Mouse (Mus musculus): ENCODE data around the gene Olfr1487.
"Not testable (repeated sequence)": the region's sequence is repeated elsewhere in the genome, so short reads cannot be mapped to it uniquely, and the experiment has no call there.

Olfr1487 gene

DNA sequence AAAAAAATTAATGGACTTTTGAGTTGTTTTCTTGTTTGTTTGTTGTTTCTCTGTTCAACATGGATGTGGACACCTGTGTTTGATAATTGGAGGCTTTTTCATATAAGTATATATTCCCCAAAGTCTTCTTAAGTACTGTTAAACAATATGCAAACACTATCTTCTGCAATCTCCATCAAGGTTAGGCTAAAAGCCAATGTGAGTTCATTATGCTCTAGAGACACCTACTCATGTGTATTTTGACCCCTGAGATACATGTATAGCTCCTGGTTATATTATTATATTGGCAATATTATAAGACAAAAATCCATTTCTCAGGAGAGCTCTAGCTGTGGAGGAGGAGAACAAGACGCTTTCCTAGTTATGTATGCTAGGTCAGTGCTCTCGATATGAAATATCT is at the start of gene Olfr1487:
TSS of gene Olfr1487 (plus strand) at position 301 of the 400 bp plus-strand sequence.
- DNase-seq = not testable (repeated sequence)

DNA sequence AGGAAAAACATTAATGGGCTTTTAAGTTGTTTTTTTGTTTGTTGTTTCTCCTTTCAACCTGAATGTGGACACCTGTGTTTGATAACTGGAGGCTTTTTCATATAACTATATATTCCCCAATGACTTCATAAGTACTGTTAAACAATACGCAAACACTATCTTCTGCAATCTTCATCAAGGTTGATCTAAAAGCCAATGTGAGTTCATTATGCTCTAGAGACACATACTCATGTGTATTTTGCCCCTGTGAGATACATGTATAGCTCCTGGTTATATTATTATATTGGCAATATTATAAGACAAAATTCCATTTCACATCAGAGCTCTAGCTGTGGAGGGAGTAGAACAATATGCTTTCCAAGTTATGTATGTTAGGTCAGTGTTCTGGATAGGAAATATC is 34.0 kb upstream of the Olfr1487 start, which contains the start of gene Olfr1484:
TSS of gene Olfr1484 (plus strand) at position 301 of the 400 bp plus-strand sequence.
- DNase-seq = no peak

DNA sequence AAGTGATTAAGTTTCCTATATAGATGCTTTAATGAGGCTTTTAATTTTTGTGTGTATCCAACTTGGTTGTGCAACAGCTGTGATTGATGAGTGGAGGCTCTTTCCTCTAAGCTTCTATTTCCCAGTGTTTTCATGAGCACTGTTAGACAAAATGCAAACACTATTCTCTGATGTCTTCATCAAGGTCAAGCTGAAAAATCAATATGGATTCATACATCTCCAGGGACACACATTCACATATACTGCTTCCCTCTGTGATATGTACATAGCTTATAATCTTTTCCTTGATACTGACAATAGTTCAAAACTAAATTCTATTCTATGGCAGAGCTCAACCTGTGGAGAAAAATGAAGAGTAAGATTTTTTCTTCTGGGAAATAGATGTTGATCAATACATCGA is 14.1 kb downstream of the Olfr1487 start, which contains the start of gene Olfr1489:
TSS of gene Olfr1489 (plus strand) at position 301 of the 400 bp plus-strand sequence.
- DNase-seq = no peak

DNA sequence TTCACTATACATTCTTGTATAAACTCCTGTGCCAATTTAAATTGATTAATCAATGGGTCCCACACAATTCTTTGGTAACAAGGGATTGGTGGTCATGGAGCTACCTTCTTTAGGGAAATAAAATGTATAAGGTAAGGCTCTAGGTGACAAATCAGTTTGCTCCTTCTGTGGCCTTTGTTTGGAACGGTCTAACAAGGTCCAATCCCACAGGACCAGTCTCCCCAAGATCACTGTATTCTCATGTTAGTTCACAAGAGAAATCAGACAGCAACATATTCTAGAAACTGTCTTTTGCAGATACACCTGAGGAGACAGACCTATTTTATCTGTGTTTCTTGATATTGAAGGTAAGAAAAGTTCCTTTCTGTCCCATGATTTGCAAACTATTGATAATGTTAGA is 33.6 kb downstream of the Olfr1487 start, which contains the start of gene Olfr1490:
TSS of gene Olfr1490 (plus strand) at position 301 of the 400 bp plus-strand sequence.
- no peak for DNase-seq
